Mouse (Mus musculus) heart, postnatal 0 days (tissue): ENCODE measurements around the gene Snrpc. TPM values are rescaled to one million over a fixed set of nuclear protein-coding genes. Genes with fewer than 3 reads are reported as not detected.

Experiments
- ATAC-seq: fragments of 200-750 bp; cut with Nextera tagmentation; 2 replicates; pipeline ENCODE4 v1.8.0; 2017; ENCODE audit warnings: low read depth, moderate number of reproducible peaks, moderate library complexity; ENCODE audit not compliant: insufficient read depth
- DNase-seq: peaks from one replicate; pipeline ENCODE4 v3.0.0-alpha.2; 2016; ENCODE audit warnings: low spot score
- H3K27ac ChIP-seq: fragments of 300-500 bp; sonication (generic); 2 replicates; pipeline ENCODE4 v1.5.1; 2014; ENCODE audit warnings: low read depth, mild to moderate bottlenecking
- H3K27me3 ChIP-seq: fragments of 300-500 bp; sonication (generic); 2 replicates; pipeline ENCODE4 v1.6.1; 2014; ENCODE audit warnings: low read length, mixed read lengths; ENCODE audit not compliant: control insufficient read depth, insufficient read depth
- H3K36me3 ChIP-seq: fragments of 300-500 bp; sonication (generic); replicated peaks from 2 replicates; pipeline ENCODE4 v1.6.1; 2014; ENCODE audit warnings: low read length, mixed read lengths; ENCODE audit not compliant: control insufficient read depth, insufficient read depth
- H3K4me1 ChIP-seq: fragments of 300-500 bp; sonication (generic); 2 replicates; pipeline ENCODE4 v1.6.1; 2014; ENCODE audit warnings: antibody characterized with exemption; ENCODE audit not compliant: control insufficient read depth, insufficient read depth
- H3K4me2 ChIP-seq: fragments of 300-500 bp; sonication (generic); 2 replicates; pipeline ENCODE4 v1.6.1; 2014; ENCODE audit warnings: low read depth, mild to moderate bottlenecking, low read length, moderate library complexity
- H3K4me3 ChIP-seq: fragments of 300-500 bp; sonication (generic); 2 replicates; pipeline ENCODE4 v1.5.1; 2014; ENCODE audit warnings: low read depth, low read length
- H3K9ac ChIP-seq: fragments of 300-500 bp; sonication (generic); replicated peaks from 2 replicates; pipeline ENCODE4 v1.6.1; 2014; ENCODE audit warnings: low read depth, low read length, mixed read lengths
- H3K9me3 ChIP-seq: fragments of 300-500 bp; sonication (generic); replicated peaks from 2 replicates; pipeline ENCODE4 v1.6.1; 2016; ENCODE audit warnings: low read length; ENCODE audit not compliant: control insufficient read depth
- CTCF ChIP-seq: IDR thresholded peaks from 2 replicates; pipeline ENCODE4 v1.5.1; 2016; ENCODE audit warnings: antibody characterized with exemption, control low read depth, low read depth
- EP300 ChIP-seq: IDR thresholded peaks from 2 replicates; pipeline ENCODE4 v1.6.1; 2016; ENCODE audit warnings: antibody characterized with exemption, low read depth
- WGBS: fragments of 180-500 bp; shearing (Covaris S2); extraction: QIAGEN DNeasy Blood & Tissue Kit; methylation state at CpG from one replicate; pipeline ENCODE4 v1.1.7; 2014; 5-methylcytosine and 5-hydroxymethylcytosine counted together
- polyA plus RNA-seq: library from polyadenylated mRNA; unstranded; fragments of >200 nt; fragmentation: Nextera tagmentation; extraction: Ambion mirVana; gene quantifications from 2 replicates; pipeline ENCODE4 v1.2.1, GENCODE M21; 2015
- total RNA-seq: library from RNA; depleted of rRNA; stranded (reverse); fragments of >200 nt; gene quantifications from 2 replicates; pipeline ENCODE4 v1.2.3, GENCODE M21; 2014; ENCODE audit warnings: low replicate concordance

The Snrpc gene
- total and polyA plus RNA-seq, 2 experiments from 2014 or later, result 125 to 185 TPM

DNA sequence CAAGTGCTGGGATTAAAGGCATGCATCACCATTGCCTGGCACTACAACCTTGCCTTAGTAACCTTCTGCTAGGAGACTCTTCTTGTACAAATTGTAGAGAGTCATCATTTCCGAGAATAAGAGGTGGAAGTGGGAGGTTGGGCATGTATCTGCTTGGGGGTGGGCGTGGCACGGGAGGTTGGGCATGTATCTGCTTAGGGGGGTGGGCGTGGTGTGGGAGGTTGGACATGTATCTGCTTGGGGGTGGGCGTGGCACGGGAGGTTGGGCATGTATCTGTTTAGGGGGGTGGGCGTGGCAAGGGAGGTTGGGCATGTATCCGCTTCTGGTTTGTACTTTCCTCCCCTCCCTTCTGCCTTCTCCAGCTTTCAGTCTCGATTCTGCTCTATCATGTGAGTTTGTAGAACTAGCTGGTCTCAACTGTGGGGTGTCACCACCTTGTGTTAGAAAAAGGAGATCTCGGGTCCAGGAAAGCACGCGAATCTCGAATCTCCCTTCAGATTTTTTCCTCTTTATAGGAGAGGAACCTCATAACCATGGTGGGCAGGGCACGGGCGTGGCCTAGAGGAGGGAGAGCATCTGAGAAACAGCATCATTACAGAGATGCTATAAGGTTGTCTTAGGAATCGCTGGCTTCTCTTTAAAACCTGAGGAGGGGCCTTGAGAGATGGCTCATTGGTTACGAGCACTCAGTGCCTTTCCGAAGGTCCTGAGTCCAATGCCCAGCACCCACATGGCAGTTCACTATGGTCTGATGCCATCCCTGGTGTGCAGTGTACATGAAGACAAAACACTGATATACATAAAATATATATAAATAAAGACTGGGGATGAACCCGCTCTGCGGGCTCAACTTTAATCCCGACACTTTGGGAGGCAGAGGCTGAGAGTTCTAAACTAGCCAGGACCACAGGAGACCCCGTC, 11.7 kb upstream of the Snrpc start:
- peak overlapping the region; percentile 34 for H3K4me3 ChIP-seq
- H3K36me3 ChIP-seq, result no peaks in the 10 kb centered on the region
- peak overlapping the region; percentile 51 for H3K4me2 ChIP-seq
- peaks cover 11% of the 10 kb centered on the region; the same call in 1 of the 2 replicates for H3K4me1 ChIP-seq
- peak overlapping the region; percentile 36 for H3K27ac ChIP-seq
- DNase-seq, result peak; percentile 85
- no peaks in the 10 kb centered on the region for H3K27me3 ChIP-seq
- TF ChIP-seq CTCF (no peak), EP300 (no peak)
- 4% methylated on average over 22 of the region's 22 CpGs for WGBS
- peak overlapping the region; percentile 24 for H3K9ac ChIP-seq
- peak; percentile 82 for ATAC-seq
- H3K9me3 ChIP-seq, result no peaks in the 10 kb centered on the region

GRCm38 (mm10) chr17:27826908-27827383, 11.0 kb upstream of the Snrpc start:
- H3K4me1 ChIP-seq, result 0 out of 2 replicates have a peak, but pooled peaks cover 8% of the 10 kb centered on the region
- H3K27me3 ChIP-seq, result no peaks in the 10 kb centered on the region
- peak overlapping the region; percentile 34 for H3K4me3 ChIP-seq
- no peaks in the 10 kb centered on the region for H3K36me3 ChIP-seq
- 3% methylated on average over 9 of the region's 9 CpGs for WGBS
- ATAC-seq (0 out of 2 replicates have a peak, but pooled peaks have one; percentile 31), DNase-seq (peak; percentile 26)
- TF ChIP-seq CTCF (no peak), EP300 (no peak)
- H3K9ac ChIP-seq, result peak overlapping the region; percentile 24
- peak overlapping the region; percentile 51 for H3K4me2 ChIP-seq
- no peaks in the 10 kb centered on the region for H3K9me3 ChIP-seq
- peak overlapping the region; percentile 36 for H3K27ac ChIP-seq

DNA sequence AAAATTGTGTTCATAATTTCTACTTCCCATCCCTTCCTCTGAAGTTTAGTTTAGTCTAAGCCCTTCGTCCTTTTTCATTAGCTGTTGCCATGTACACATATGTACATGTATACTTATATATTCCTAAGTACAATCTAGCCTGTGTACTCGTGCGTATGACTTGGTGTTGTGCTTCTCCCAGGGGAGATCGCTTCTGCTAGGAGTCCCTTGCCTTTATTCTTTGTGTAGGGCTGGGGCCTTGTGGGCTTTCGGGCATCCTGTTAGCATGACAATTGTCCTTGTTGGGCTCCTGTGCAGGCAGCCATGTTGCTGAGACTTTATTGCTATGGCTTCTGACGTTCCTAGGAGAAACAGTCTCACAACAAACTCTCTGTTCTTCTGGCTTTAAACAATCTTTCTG, 10.4 kb upstream of the Snrpc start:
- Histone ChIP-seq H3K4me1 (0 out of 2 replicates have a peak, but pooled peaks cover 8% of the 10 kb centered on the region), H3K4me3 (no peak overlapping the region), H3K9ac (no peak overlapping the region), H3K27me3 (no peaks in the 10 kb centered on the region), H3K4me2 (peak overlapping the region; percentile 51), H3K36me3 (no peaks in the 10 kb centered on the region), H3K27ac (no peak overlapping the region), H3K9me3 (no peaks in the 10 kb centered on the region)
- DNase-seq (no peak), ATAC-seq (no peak)
- 36% methylated on average over 6 of the region's 6 CpGs for WGBS
- TF ChIP-seq EP300, result no peak
- no peak for TF ChIP-seq CTCF

DNA sequence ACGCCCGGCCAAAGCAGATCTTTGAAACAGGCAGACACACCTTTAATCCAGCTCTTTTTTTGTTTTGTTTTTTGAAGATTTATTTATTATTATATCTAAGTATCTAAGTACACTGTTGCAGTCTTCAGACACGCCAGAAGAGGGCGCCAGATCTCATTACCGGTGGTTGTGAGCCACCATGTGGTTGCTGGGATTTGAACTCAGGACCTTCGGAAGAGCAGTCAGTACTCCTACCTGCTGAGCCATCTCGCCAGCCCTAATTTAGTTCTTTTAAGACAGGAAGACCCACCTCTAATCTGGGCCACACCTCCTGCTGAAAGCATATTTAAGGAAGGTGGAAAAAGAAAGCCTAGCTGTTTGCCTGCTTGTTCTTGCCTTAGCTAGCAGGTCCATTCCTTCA, 7.5 kb upstream of the Snrpc start:
- Histone ChIP-seq H3K9me3 (no peaks in the 10 kb centered on the region), H3K27me3 (no peaks in the 10 kb centered on the region), H3K27ac (no peak overlapping the region), H3K4me2 (no peak overlapping the region), H3K4me3 (no peak overlapping the region), H3K9ac (no peak overlapping the region), H3K36me3 (no peaks in the 10 kb centered on the region), H3K4me1 (0 out of 2 replicates have a peak, but pooled peaks cover 8% of the 10 kb centered on the region)
- WGBS, result 50% methylated on average over 7 of the region's 7 CpGs
- ATAC-seq (no peak), DNase-seq (no peak)
- TF ChIP-seq EP300 (no peak), CTCF (peak; percentile 21; the same call in 1 of the 2 replicates)

DNA sequence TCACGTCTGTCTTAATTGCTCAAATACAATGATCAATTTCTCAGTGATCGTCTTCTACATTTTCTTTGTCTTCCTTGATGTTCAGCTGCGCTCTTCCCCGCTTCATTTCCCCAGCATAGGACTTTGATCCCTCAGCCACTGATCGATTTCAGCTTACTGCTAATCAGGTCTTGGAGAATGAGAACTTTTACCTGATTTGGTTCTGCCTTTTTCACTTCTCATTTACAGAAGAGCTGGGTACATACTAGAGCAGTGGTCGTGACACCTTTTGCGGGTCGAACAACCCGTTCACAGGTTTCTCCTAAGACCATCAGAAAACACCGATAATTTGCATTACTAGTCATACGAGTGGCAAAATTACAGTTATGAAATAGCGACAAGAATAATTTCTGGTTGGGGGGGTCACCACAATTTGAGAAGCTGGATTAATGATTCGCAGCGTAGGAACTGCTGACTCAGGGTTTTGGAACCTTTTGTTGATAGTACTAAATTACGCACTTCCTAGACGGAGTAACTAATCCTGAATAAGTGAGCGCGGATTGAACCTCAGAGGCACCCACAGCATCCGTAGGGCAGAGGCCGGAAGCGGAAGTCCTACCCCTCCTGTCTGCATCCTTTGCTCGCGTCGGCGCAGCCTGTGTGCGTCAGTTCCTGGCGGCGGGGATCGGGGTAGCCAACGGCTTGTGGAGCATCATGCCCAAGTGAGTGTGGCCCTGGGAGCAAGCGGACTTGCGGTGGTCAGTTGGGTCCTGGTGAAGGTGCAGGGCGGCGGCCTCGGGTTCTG, 1.7 kb downstream of the Snrpc start:
- peak overlapping the region; percentile 76 for H3K9ac ChIP-seq
- TF ChIP-seq CTCF (no peak), EP300 (peak; percentile 85)
- H3K27me3 ChIP-seq, result no peaks in the 10 kb centered on the region
- peaks cover 11% of the 10 kb centered on the region for H3K4me1 ChIP-seq
- peak overlapping the region; percentile 86 for H3K4me2 ChIP-seq
- ATAC-seq (peak; percentile 99), DNase-seq (peak; percentile 99)
- WGBS, result 2% methylated on average over 35 of the region's 35 CpGs
- no peaks in the 10 kb centered on the region for H3K9me3 ChIP-seq
- peaks cover 24% of the 10 kb centered on the region for H3K36me3 ChIP-seq
- H3K27ac ChIP-seq, result peak overlapping the region; percentile 51
- H3K4me3 ChIP-seq, result peak overlapping the region; percentile 89
